Mouse (Mus musculus) midbrain, embryonic 11.5 days (tissue): Measurements from ENCODE around the gene Ankrd61. TPM values are rescaled to one million over a fixed set of nuclear protein-coding genes. Genes with fewer than 3 reads are reported as not detected.
A peak's percentile ranks its signal among the peaks of the same experiment; 100 is the strongest.

Source experiments
- ATAC-seq: fragments of 200-750 bp; cut with Nextera tagmentation; 2 replicates; pipeline ENCODE4 v1.8.0; 2017; ENCODE audit warnings: moderate TSS enrichment, moderate library complexity; ENCODE audit not compliant: low FRiP score
- DNase-seq: peaks from one replicate; pipeline ENCODE4 v3.0.0; 2015; ENCODE audit warnings: low spot score; ENCODE audit errors: missing footprints
- H3K27ac ChIP-seq: fragments of 300-500 bp; sonication (generic); 2 replicates; pipeline ENCODE4 v1.5.1; 2014; ENCODE audit warnings: low read depth, low read length
- H3K27me3 ChIP-seq: fragments of 300-500 bp; sonication (generic); 2 replicates; pipeline ENCODE4 v1.6.1; 2014; ENCODE audit warnings: mild to moderate bottlenecking, low read length, moderate library complexity, mixed read lengths; ENCODE audit not compliant: control insufficient read depth, insufficient read depth
- H3K36me3 ChIP-seq: fragments of 300-500 bp; sonication (generic); 2 replicates; pipeline ENCODE4 v1.6.1; 2014; ENCODE audit warnings: mild to moderate bottlenecking, low read length, moderate library complexity, mixed read lengths; ENCODE audit not compliant: control insufficient read depth, insufficient read depth
- H3K4me1 ChIP-seq: fragments of 300-500 bp; sonication (generic); 2 replicates; pipeline ENCODE4 v1.6.1; 2014; ENCODE audit warnings: low read length; ENCODE audit not compliant: control insufficient read depth, insufficient read depth
- H3K4me2 ChIP-seq: fragments of 300-500 bp; sonication (generic); 2 replicates; pipeline ENCODE4 v1.6.1; 2014; ENCODE audit warnings: mild to moderate bottlenecking, moderate library complexity
- H3K4me3 ChIP-seq: fragments of 300-500 bp; sonication (generic); 2 replicates; pipeline ENCODE4 v1.5.1; 2014; ENCODE audit warnings: low read depth, low read length
- H3K9ac ChIP-seq: fragments of 300-500 bp; sonication (generic); 2 replicates; pipeline ENCODE4 v1.6.1; 2014; ENCODE audit warnings: low read length
- H3K9me3 ChIP-seq: fragments of 300-500 bp; sonication (generic); 2 replicates; pipeline ENCODE4 v1.6.1; 2016; ENCODE audit warnings: low read length; ENCODE audit not compliant: control insufficient read depth
- WGBS: fragments of 180-500 bp; shearing (Covaris S2); extraction: QIAGEN DNeasy Blood & Tissue Kit; methylation state at CpG from one replicate; pipeline ENCODE4 v1.1.7; 2014; 5-methylcytosine and 5-hydroxymethylcytosine counted together
- polyA plus RNA-seq: library from polyadenylated mRNA; unstranded; fragments of >200 nt; fragmentation: Nextera tagmentation; extraction: Ambion mirVana; gene quantifications from 2 replicates; pipeline ENCODE4 v1.2.1, GENCODE M21; 2014

Ankrd61 gene
- polyA plus RNA-seq, 1 experiment from 2014 or later: 0.12 TPM

DNA sequence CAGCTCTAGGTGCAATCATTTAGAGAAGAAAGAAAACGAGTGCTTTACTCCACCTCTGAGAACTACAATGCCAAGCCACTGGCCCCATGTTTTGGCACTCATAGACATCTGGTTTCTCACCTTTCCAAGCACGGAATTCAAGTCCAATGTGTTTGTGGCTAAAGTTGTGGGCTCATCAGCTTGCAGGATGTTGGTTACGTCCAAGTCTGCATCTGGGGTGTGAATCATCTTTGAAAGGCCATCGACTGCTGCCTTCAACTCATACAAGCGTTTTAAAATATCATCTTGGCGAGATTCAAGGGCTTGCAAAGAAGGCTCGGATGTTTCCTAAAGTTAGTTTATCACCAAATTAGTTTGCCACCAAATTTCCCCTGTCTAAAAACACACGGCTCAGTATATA, 8.9 kb upstream of the Ankrd61 start:
- Histone ChIP-seq H3K9me3 (no peaks in the 10 kb centered on the region), H3K4me1 (peaks cover 15% of the 10 kb centered on the region), H3K27ac (no peak overlapping the region), H3K4me2 (no peak overlapping the region), H3K36me3 (peaks cover 22% of the 10 kb centered on the region), H3K27me3 (no peaks in the 10 kb centered on the region), H3K9ac (no peak overlapping the region), H3K4me3 (no peak overlapping the region)
- DNase-seq (no peak), ATAC-seq (no peak)
- 88% methylated on average over 8 of the region's 8 CpGs for WGBS

DNA sequence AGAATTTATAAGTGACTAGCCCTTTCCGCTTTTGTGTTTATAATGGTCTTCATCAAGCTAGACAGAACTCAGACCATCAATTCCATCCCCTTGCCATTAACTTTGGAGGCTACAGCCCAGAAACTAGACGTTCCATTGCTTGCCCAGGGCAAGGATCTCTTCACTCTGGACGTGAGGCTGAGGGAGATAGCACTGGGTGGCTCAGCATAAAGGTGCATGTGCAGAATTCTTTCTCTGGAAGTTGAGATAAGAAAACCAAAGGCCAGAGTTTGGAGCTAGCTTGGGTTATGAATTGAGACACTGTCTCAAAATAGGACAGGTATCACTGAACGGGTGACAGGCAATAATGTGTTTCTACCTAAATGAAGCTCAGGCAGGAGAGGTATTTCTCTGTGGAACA, 6.3 kb upstream of the Ankrd61 start:
- peaks cover 22% of the 10 kb centered on the region for H3K36me3 ChIP-seq
- ATAC-seq (no peak), DNase-seq (peak; percentile 41)
- WGBS: 92% methylated on average over 4 of the region's 4 CpGs
- no peaks in the 10 kb centered on the region for H3K9me3 ChIP-seq
- no peak overlapping the region for H3K4me3 ChIP-seq
- H3K27ac ChIP-seq: no peak overlapping the region
- H3K4me1 ChIP-seq: peaks cover 7% of the 10 kb centered on the region
- H3K27me3 ChIP-seq: no peaks in the 10 kb centered on the region
- no peak overlapping the region for H3K9ac ChIP-seq
- H3K4me2 ChIP-seq: no peak overlapping the region

DNA sequence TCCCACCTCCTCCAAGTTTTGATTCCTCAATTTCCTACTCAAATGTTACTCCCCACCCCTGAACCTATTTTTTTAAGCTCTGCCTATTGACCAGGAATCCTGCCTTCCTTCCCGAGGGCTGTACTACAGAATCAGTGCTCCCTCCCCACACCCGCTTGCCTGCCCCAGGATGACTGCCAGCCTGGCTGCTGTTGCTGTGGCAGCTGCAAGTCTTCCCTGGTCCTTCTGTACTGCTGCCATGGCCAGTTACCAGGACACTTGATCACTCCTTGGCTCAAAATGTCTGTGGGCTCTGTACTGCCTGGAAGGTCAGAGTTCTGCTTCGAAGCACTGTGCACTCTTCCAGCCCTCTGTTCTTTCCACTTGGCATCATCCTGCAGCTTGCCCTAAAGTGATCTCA, 4.6 kb upstream of the Ankrd61 start:
- Histone ChIP-seq H3K4me2 (no peak overlapping the region), H3K27me3 (no peaks in the 10 kb centered on the region), H3K27ac (no peak overlapping the region), H3K9ac (no peak overlapping the region), H3K9me3 (no peaks in the 10 kb centered on the region), H3K4me1 (no peaks in the 10 kb centered on the region), H3K36me3 (peaks cover 28% of the 10 kb centered on the region), H3K4me3 (no peak overlapping the region)
- no peak for ATAC-seq
- DNase-seq: peak; percentile 59
- WGBS: 86% methylated on average over 3 of the region's 3 CpGs

GRCm38 (mm10) chr5:143893396-143893795, 4.1 kb downstream of the Ankrd61 start:
- 93% methylated on average over 5 of the region's 5 CpGs for WGBS
- Histone ChIP-seq H3K27me3 (no peaks in the 10 kb centered on the region), H3K36me3 (peaks cover 13% of the 10 kb centered on the region; the same call in 1 of the 2 replicates), H3K4me2 (no peak overlapping the region), H3K9ac (no peak overlapping the region), H3K4me1 (no peaks in the 10 kb centered on the region), H3K9me3 (no peaks in the 10 kb centered on the region), H3K4me3 (no peak overlapping the region), H3K27ac (no peak overlapping the region)
- DNase-seq (no peak), ATAC-seq (no peak)

DNA sequence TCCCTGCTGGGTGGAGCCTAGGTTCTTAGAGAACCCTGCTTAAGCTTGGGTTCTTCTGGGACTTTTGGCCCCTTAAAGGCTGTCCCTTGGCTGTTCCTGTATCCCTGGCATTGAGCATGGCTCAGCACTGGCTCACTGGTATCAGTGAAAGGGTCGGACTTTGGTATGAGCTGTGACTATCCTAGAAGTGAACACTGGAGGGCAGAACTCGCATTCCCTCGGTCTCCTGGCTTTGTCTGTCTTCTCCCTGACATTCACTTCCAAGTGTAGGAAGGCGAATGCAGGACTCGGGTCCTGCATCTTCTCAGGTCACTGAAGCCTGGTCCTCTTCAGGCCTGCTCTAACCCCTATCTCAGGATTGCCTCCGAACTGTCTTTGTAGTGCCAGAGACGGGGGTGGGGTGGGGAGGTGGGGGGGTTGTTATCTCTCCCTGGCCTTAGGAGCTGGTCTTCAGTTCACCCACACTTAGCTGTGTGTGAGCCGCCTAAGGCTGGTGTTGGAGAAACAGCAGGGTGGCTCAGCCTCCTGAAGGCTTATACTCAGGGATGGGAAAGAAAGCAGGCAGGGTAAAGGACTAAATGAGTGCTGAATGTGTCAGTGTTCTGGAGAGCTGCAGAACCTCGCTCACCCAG, 5.1 kb downstream of the Ankrd61 start:
- Histone ChIP-seq H3K27ac (no peak overlapping the region), H3K4me2 (no peak overlapping the region), H3K4me1 (no peaks in the 10 kb centered on the region), H3K9ac (no peak overlapping the region), H3K4me3 (no peak overlapping the region), H3K9me3 (no peaks in the 10 kb centered on the region), H3K27me3 (no peaks in the 10 kb centered on the region), H3K36me3 (peaks cover 11% of the 10 kb centered on the region; the same call in 1 of the 2 replicates)
- 69% methylated on average over 9 of the region's 9 CpGs for WGBS
- no peak for ATAC-seq
- no peak for DNase-seq

GRCm38 (mm10) chr5:143890741-143891140, 6.7 kb downstream of the Ankrd61 start:
- peaks cover 20% of the 10 kb centered on the region for H3K36me3 ChIP-seq
- H3K4me2 ChIP-seq: no peak overlapping the region
- no peak for ATAC-seq
- no peaks in the 10 kb centered on the region for H3K4me1 ChIP-seq
- no peak overlapping the region for H3K27ac ChIP-seq
- no peak overlapping the region for H3K9ac ChIP-seq
- DNase-seq: no peak
- peaks cover 4% of the 10 kb centered on the region; the same call in 1 of the 2 replicates for H3K9me3 ChIP-seq
- H3K4me3 ChIP-seq: no peak overlapping the region
- no peaks in the 10 kb centered on the region for H3K27me3 ChIP-seq
- 93% methylated on average over 6 of the region's 6 CpGs for WGBS

GRCm38 (mm10) chr5:143885274-143885673, 12.2 kb downstream of the Ankrd61 start:
- 97% methylated on average over 3 of the region's 3 CpGs for WGBS
- Histone ChIP-seq H3K9me3 (peaks cover 4% of the 10 kb centered on the region; the same call in 1 of the 2 replicates), H3K4me1 (no peaks in the 10 kb centered on the region)

DNA sequence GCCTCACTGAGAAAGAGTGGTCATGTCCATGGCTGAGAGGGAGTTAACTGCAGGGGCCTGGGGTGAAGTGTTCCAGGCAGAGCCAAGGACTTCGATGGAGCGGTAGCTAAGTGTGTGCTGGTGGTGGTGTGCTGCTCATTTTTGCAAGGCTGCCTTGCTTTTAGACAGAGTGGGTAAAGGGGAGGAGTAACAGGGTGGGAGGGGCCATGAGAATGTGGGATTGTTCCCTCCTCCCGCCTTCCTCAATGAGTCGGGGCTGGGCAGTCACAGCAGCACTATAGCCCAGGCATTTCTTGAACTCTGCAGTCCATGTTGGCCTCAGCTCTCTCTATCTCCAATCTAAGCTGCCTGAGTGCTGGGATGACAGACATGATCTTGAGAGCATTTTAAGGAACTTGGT, 22.9 kb downstream of the Ankrd61 start:
- 69% methylated on average over 4 of the region's 4 CpGs for WGBS

More at GRCm38 (mm10) chr5:143885274-143885673, 12.2 kb downstream of the Ankrd61 start:
- H3K4me3 ChIP-seq: no peak overlapping the region
- DNase-seq: no peak
- H3K27ac ChIP-seq: no peak overlapping the region
- H3K36me3 ChIP-seq: peaks cover 35% of the 10 kb centered on the region
- no peak overlapping the region for H3K9ac ChIP-seq
- no peak for ATAC-seq
- H3K27me3 ChIP-seq: no peaks in the 10 kb centered on the region
- no peak overlapping the region for H3K4me2 ChIP-seq

GRCm38 (mm10) chr5:143871547-143872169, 25.8 kb downstream of the Ankrd61 start:
- WGBS: 87% methylated on average over 11 of the region's 11 CpGs
- H3K9ac ChIP-seq: no peak overlapping the region
- DNase-seq (no peak), ATAC-seq (no peak)
- no peak overlapping the region for H3K4me2 ChIP-seq
- no peaks in the 10 kb centered on the region for H3K4me1 ChIP-seq
- no peak overlapping the region for H3K4me3 ChIP-seq
- H3K9me3 ChIP-seq: no peaks in the 10 kb centered on the region
- peaks cover 4% of the 10 kb centered on the region; the same call in 1 of the 2 replicates for H3K36me3 ChIP-seq
- no peaks in the 10 kb centered on the region for H3K27me3 ChIP-seq
- H3K27ac ChIP-seq: no peak overlapping the region

More for the DNA sequence above, 22.9 kb downstream of the Ankrd61 start:
- DNase-seq (no peak), ATAC-seq (no peak)
- no peaks in the 10 kb centered on the region for H3K9me3 ChIP-seq
- H3K27ac ChIP-seq: no peak overlapping the region
- no peak overlapping the region for H3K4me2 ChIP-seq
- H3K4me3 ChIP-seq: no peak overlapping the region
- no peaks in the 10 kb centered on the region for H3K27me3 ChIP-seq
- H3K9ac ChIP-seq: no peak overlapping the region
- H3K4me1 ChIP-seq: no peaks in the 10 kb centered on the region
- H3K36me3 ChIP-seq: peaks cover 12% of the 10 kb centered on the region
